Mouse (Mus musculus): ENCODE measurements around the gene Ubtd2. TPM values are rescaled to one million over a fixed set of nuclear protein-coding genes. Genes with fewer than 3 reads are reported as not detected.
"Not testable (repeated sequence)": the region's sequence is repeated elsewhere in the genome, so short reads cannot be mapped to it uniquely, and the experiment has no call there.

Ubtd2 gene
- polyA plus RNA-seq, 1 experiment from 2014 or later: 18.6 TPM

GRCm38 (mm10) chr11:32503711-32504110 is 48.5 kb downstream of the Ubtd2 start:
- TF ChIP-seq CTCF (IDR thresholded peaks at IDR 0.05; ENCODE audit: low read depth) (no peak), EP300 (optimal IDR thresholded peaks at IDR 0.05) (no peak)
- Histone ChIP-seq H3K36me3 (ENCODE audit: control insufficient read depth, insufficient read depth, low read length) (no peaks in the 10 kb centered on the region), H3K27me3 (ENCODE audit: control insufficient read depth, insufficient read depth, low read length) (no peaks in the 10 kb centered on the region), H3K4me2 (replicated peaks; ENCODE audit: low read depth) (no peak overlapping the region), H3K4me1 (replicated peaks; ENCODE audit: control insufficient read depth, insufficient read depth) (no peaks in the 10 kb centered on the region), H3K27ac (replicated peaks) (no peak overlapping the region), H3K4me3 (ENCODE audit: low read depth, low read length) (no peak overlapping the region), H3K9ac (ENCODE audit: low read length) (no peak overlapping the region), H3K9me3 (ENCODE audit: control insufficient read depth, low read length) (no peaks in the 10 kb centered on the region)
- ATAC-seq (ENCODE audit: low FRiP score, low TSS enrichment): no peak
- DNase-seq (ENCODE audit: low spot score): no peak
- WGBS: 95% methylated on average over 2 of the region's 2 CpGs

GRCm38 (mm10) chr11:32505091-32505739 is 50.0 kb downstream of the Ubtd2 start:
- ATAC-seq (ENCODE audit: low FRiP score, low TSS enrichment) (no peak), DNase-seq (ENCODE audit: low spot score) (no peak)
- Histone ChIP-seq H3K4me1 (replicated peaks; ENCODE audit: control insufficient read depth, insufficient read depth) (no peaks in the 10 kb centered on the region), H3K36me3 (ENCODE audit: control insufficient read depth, insufficient read depth, low read length) (no peaks in the 10 kb centered on the region), H3K9ac (ENCODE audit: low read length) (no peak overlapping the region), H3K9me3 (ENCODE audit: control insufficient read depth, low read length) (no peaks in the 10 kb centered on the region), H3K4me3 (ENCODE audit: low read depth, low read length) (no peak overlapping the region), H3K4me2 (replicated peaks; ENCODE audit: low read depth) (no peak overlapping the region), H3K27me3 (ENCODE audit: control insufficient read depth, insufficient read depth, low read length) (no peaks in the 10 kb centered on the region), H3K27ac (replicated peaks) (no peak overlapping the region)
- no peak for TF ChIP-seq CTCF (IDR thresholded peaks at IDR 0.05; ENCODE audit: low read depth)
- TF ChIP-seq EP300 (optimal IDR thresholded peaks at IDR 0.05): no peak
- 52% methylated on average over 7 of the region's 7 CpGs for WGBS

- no peak overlapping the region for H3K4me2 ChIP-seq (replicated peaks; ENCODE audit: low read depth)
- H3K4me3 ChIP-seq (ENCODE audit: low read depth, low read length): no peak overlapping the region
- no peaks in the 10 kb centered on the region for H3K27me3 ChIP-seq (ENCODE audit: control insufficient read depth, insufficient read depth, low read length)
- H3K4me1 ChIP-seq (replicated peaks; ENCODE audit: control insufficient read depth, insufficient read depth): no peaks in the 10 kb centered on the region
- no peaks in the 10 kb centered on the region for H3K9me3 ChIP-seq (ENCODE audit: control insufficient read depth, low read length)
- no peaks in the 10 kb centered on the region for H3K36me3 ChIP-seq (ENCODE audit: control insufficient read depth, insufficient read depth, low read length)
- no peak overlapping the region for H3K9ac ChIP-seq (ENCODE audit: low read length)
- ATAC-seq (ENCODE audit: low FRiP score, low TSS enrichment): no peak
- WGBS: 69% methylated on average over 1 of the region's 1 CpGs
- TF ChIP-seq CTCF (IDR thresholded peaks at IDR 0.05; ENCODE audit: low read depth) (peak; percentile 35; the same call in 1 of the 2 replicates), EP300 (optimal IDR thresholded peaks at IDR 0.05) (no peak)
- no peak for DNase-seq (ENCODE audit: low spot score)
- H3K27ac ChIP-seq (replicated peaks): no peak overlapping the region
Observed at GRCm38 (mm10) chr11:32510930-32511329, 55.8 kb downstream of the Ubtd2 start.

- not testable (repeated sequence) for ATAC-seq (ENCODE audit: low FRiP score, low TSS enrichment); H3K36me3 ChIP-seq (ENCODE audit: control insufficient read depth, insufficient read depth, low read length); H3K4me3 ChIP-seq (ENCODE audit: low read depth, low read length); H3K4me2 ChIP-seq (replicated peaks; ENCODE audit: low read depth); H3K4me1 ChIP-seq (replicated peaks; ENCODE audit: control insufficient read depth, insufficient read depth); DNase-seq (ENCODE audit: low spot score); H3K9me3 ChIP-seq (ENCODE audit: control insufficient read depth, low read length); H3K27me3 ChIP-seq (ENCODE audit: control insufficient read depth, insufficient read depth, low read length); H3K9ac ChIP-seq (ENCODE audit: low read length); H3K27ac ChIP-seq (replicated peaks)
- 94% methylated on average over 5 of the region's 5 CpGs for WGBS
Observed at GRCm38 (mm10) chr11:32514853-32515252, 59.7 kb downstream of the Ubtd2 start.

GRCm38 (mm10) chr11:32516091-32516490 is 60.9 kb downstream of the Ubtd2 start:
- Histone ChIP-seq H3K36me3 (ENCODE audit: control insufficient read depth, insufficient read depth, low read length) (peaks cover 6% of the 10 kb centered on the region; the same call in 1 of the 2 replicates), H3K9ac (ENCODE audit: low read length) (no peak overlapping the region), H3K9me3 (ENCODE audit: control insufficient read depth, low read length) (no peaks in the 10 kb centered on the region), H3K27ac (replicated peaks) (no peak overlapping the region), H3K4me1 (replicated peaks; ENCODE audit: control insufficient read depth, insufficient read depth) (no peaks in the 10 kb centered on the region), H3K27me3 (ENCODE audit: control insufficient read depth, insufficient read depth, low read length) (no peaks in the 10 kb centered on the region), H3K4me3 (ENCODE audit: low read depth, low read length) (no peak overlapping the region), H3K4me2 (replicated peaks; ENCODE audit: low read depth) (no peak overlapping the region)
- DNase-seq (ENCODE audit: low spot score): no peak
- ATAC-seq (ENCODE audit: low FRiP score, low TSS enrichment): no peak
- 86% methylated on average over 12 of the region's 12 CpGs for WGBS
- TF ChIP-seq CTCF (IDR thresholded peaks at IDR 0.05; ENCODE audit: low read depth): no peak
- no peak for TF ChIP-seq EP300 (optimal IDR thresholded peaks at IDR 0.05)

GRCm38 (mm10) chr11:32516916-32517712 is 61.9 kb downstream of the Ubtd2 start:
- peaks cover 6% of the 10 kb centered on the region; the same call in 1 of the 2 replicates for H3K36me3 ChIP-seq (ENCODE audit: control insufficient read depth, insufficient read depth, low read length)
- no peak overlapping the region for H3K9ac ChIP-seq (ENCODE audit: low read length)
- DNase-seq (ENCODE audit: low spot score) (no peak), ATAC-seq (ENCODE audit: low FRiP score, low TSS enrichment) (no peak)
- no peaks in the 10 kb centered on the region for H3K27me3 ChIP-seq (ENCODE audit: control insufficient read depth, insufficient read depth, low read length)
- 88% methylated on average over 8 of the region's 8 CpGs for WGBS
- H3K9me3 ChIP-seq (ENCODE audit: control insufficient read depth, low read length): no peaks in the 10 kb centered on the region
- TF ChIP-seq EP300 (optimal IDR thresholded peaks at IDR 0.05): no peak
- no peak for TF ChIP-seq CTCF (IDR thresholded peaks at IDR 0.05; ENCODE audit: low read depth)
- no peak overlapping the region for H3K4me3 ChIP-seq (ENCODE audit: low read depth, low read length)
- no peak overlapping the region for H3K4me2 ChIP-seq (replicated peaks; ENCODE audit: low read depth)
- H3K27ac ChIP-seq (replicated peaks): no peak overlapping the region
- H3K4me1 ChIP-seq (replicated peaks; ENCODE audit: control insufficient read depth, insufficient read depth): no peaks in the 10 kb centered on the region

All from stomach, postnatal 0 days (tissue).